Mouse (Mus musculus): ENCODE data around the gene Ush1g.
A peak's percentile ranks its signal among the peaks of the same experiment; 100 is the strongest.

Ush1g gene

GRCm38 (mm10) chr11:115334531-115334930 is 12.7 kb upstream of the Ush1g start, which contains the start of gene Otop3:
Otop3 (plus strand) TSS chr11:115334731.
- no peak for DNase-seq (ENCODE audit: low spot score in 2 of 2)

DNA sequence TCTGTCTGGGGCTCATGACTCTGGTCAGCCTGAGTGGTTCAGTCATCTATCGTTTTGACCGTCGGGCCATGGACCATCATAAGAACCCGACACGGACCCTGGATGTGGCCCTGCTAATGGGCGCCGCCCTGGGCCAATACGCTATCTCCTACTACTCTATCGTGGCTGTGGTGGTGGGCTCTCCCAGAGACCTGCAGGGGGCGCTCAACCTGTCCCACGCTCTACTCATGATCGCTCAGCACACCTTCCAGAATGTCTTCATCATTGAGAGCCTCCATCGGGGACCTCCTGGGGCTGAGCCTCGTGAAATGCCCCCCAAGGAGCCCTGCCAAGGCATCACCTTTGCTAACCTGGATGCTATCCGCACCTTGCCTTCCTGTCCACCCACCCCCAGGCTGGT is 7.5 kb upstream of the Ush1g start:
- peak in 1 of 2 experiments; percentile 44 for DNase-seq (ENCODE audit: low spot score in 2 of 2)

DNA sequence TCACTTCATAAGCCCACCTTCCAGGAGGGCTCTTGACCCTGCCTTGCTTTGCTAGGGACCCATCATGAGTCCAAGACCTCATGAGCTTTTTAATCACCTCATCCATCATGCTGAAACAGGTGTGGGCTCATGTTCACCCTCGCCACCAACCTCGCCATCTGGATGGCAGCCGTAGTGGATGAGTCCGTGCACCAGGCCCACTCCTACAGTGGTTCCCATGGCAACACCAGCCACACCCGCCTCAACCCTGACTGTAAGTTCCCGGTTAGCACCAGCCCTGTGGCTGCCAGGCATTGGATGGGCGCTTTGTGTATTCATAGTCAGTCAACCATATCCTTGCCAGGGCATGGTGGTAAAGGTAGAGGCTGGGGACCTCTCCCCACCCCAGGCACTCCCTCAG is 4.9 kb upstream of the Ush1g start:
- no peak for DNase-seq (ENCODE audit: low spot score in 2 of 2)

DNA sequence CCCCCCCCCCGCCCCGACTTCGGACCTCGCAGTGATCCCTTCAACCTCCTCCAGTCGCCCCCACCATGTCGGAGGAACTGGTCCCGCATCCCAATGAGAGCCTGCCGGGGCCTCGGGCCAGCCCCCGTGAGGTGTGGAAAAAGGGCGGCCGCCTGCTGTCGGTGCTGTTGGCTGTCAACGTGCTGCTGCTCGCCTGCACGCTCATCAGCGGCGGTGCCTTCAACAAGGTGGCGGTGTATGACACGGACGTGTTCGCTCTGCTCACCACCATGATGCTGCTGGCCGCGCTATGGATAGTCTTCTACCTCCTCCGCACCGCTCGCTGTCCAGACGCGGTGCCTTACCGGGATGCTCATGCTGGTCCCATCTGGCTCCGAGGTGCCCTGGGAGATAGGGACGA is 1.5 kb upstream of the Ush1g start:
- no peak for DNase-seq (ENCODE audit: low spot score in 2 of 2)

- no peak for DNase-seq (ENCODE audit: low spot score in 2 of 2)
These were observed 2.0 kb downstream of the Ush1g start for GRCm38 (mm10) chr11:115319704-115320383.

- DNase-seq (ENCODE audit: low spot score in 2 of 2) = no peak
These were observed 3.4 kb downstream of the Ush1g start for GRCm38 (mm10) chr11:115318245-115319027.

DNA sequence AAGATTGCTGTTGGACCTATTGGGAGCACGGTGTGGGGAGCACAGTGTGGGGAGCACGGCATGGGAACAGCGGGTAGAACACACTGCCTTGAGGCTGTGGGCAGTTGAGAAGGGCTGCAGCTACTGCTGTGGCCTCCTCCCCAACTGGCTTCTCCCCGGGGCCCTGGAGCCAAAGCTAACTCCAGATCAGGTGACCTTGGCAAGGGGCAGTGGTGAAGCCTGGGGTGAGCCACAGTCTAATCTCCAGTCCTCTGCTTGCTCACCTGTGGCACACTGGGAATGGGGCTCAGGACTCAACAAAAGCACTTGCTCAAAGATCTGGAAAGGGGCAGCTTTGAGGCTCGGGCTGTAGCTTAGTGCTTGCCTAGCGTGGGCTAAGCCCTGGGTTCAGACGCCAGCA is 4.6 kb downstream of the Ush1g start:
- DNase-seq (ENCODE audit: low spot score in 2 of 2) = no peak

- DNase-seq (ENCODE audit: low spot score in 2 of 2) = no peak
These were observed 7.6 kb downstream of the Ush1g start for GRCm38 (mm10) chr11:115314249-115314648.

DNA sequence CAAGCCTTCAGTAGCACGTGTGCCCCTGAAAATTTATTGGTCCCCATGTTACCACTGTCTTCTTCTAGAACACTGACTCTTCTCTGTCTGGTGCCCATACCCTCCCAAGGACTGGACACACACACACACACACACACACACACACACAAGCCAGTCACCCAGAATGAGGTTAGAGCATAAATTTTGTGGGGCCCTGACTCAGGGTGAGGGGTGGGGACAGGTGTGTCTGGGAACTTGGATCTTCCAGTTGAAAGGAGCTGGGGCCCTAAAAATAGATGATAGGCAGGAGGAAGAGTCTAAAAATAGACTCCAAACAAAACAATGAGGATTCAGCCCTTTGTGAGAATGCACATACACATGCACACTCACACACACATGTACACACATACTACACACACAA is 13.1 kb downstream of the Ush1g start:
- no peak for DNase-seq (ENCODE audit: low spot score in 2 of 2)

GRCm38 (mm10) chr11:115306863-115307262 is 15.0 kb downstream of the Ush1g start, which contains the start of gene Otop2:
Otop2 (plus strand) TSS chr11:115307163.
- DNase-seq (ENCODE audit: low spot score in 2 of 2) = no peak

DNA sequence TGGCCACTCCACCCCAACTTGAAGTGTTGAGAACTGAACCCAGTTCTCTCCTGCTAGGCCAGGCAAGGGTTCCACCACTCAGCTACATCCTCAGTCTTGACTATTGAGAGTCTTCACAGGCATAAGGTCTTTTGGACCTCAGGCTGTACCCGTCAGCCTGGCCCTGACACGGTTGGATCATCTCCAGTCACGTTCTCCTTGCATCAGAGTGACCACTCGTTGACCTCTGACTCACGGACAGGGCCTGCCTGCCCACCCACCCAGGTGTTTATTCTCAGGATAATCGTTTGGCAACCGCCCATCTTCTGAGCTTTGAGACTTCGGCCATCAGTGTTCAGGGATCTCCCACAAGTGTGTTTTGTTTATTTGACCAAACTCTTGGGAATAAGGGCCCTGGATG is 18.7 kb downstream of the Ush1g start:
- DNase-seq (ENCODE audit: low spot score in 2 of 2) = no peak

DNA sequence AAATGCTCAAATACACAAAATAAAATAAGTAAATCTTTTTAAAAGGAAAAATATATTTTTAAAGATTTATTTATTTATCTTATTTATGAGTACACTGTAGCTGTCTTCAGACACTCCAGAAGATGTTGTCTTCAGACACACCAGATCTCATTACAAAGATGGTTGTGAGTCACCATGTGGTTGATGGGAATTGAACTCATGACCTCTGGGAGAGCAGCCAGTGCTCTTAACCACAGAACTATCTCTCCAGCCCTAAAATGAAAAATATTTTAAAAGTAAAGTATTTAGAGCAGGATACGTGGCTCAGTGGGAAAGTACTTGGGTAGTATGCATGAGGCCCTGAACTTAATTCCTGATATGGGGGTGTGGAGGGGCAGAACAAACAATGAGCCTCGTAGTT is 20.5 kb downstream of the Ush1g start:
- DNase-seq (ENCODE audit: low spot score in 2 of 2) = no peak

- DNase-seq (ENCODE audit: low spot score in 2 of 2) = no peak
These were observed 21.1 kb downstream of the Ush1g start for GRCm38 (mm10) chr11:115300745-115301144.

GRCm38 (mm10) chr11:115298160-115298559 is 23.7 kb downstream of the Ush1g start:
- no peak for DNase-seq (ENCODE audit: low spot score in 2 of 2)

DNA sequence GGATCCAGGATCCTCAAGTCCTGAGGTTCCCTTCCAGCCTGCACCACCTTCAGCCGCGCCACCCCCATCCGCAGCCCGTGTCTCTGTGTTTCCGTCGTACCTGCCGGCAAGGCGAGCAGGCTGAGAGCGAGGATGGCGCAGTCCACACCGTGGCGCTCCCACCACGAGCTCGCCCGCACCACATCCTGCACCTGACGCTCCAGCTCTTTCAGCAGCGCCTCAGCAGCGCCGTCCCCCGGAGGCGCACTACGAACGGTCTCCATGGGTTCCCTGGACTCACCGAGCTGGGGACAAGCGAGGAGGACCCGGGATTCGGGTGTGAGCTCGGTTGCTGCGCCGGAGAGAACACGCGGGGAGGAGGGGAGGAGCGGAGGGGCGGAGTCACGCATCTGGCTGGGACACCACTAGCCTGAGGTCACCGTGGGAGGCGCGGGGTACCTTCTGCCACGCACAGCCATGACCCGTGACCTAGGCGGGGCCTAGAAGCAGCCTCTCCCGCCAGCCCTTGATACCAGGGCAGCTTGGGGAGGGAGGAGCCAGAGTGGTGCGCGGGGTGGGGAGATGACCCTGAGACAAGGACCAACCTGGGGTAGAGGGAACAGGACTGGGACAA is 24.5 kb downstream of the Ush1g start, which contains the start of gene Fads6:
TSS of gene Fads6 (minus strand) at position 450 of the 613 bp plus-strand sequence.
- peak in 1 of 2 experiments; percentile 49 for DNase-seq (ENCODE audit: low spot score in 2 of 2)

DNA sequence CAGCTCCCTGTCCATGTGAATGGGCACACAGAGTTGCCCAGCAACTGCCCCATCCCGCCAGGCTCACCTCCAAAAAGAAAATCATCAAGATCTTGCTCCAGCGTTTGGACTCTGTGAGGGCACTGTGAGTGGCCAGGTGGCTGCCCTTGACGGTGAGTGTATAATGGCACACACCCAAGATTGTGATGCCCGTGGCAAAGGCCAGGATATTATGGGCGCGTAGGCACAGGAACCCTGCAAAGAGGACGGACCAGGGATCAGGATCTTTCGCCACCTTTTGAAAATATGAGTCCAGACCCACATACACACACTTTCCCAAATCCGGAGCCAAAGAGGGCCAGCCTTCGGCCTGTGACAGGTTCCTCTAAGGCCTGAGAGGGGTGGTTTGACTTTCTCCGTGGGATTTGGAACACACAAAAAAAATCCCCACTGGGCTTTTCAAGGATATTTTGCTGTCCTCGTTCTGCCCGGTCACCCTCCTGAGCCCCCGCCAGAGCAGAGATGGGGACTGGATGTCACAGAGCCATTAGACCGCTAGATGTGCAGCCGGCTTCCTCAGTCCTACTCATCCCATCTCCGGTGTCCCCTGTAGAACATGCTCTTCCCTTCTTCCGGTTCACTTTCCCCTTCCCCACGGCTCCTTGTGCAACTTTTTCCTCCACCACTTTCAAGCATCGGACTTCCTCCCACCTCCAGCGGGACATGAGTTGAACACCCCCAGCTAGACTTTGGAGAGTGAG is 25.2 kb downstream of the Ush1g start:
- no peak for DNase-seq (ENCODE audit: low spot score in 2 of 2)

- DNase-seq (ENCODE audit: low spot score in 2 of 2) = no peak
These were observed 25.9 kb downstream of the Ush1g start for GRCm38 (mm10) chr11:115295939-115296338.

- no peak for DNase-seq (ENCODE audit: low spot score in 2 of 2)
These were observed 29.0 kb downstream of the Ush1g start for GRCm38 (mm10) chr11:115292631-115293375.

- DNase-seq (ENCODE audit: low spot score in 2 of 2) = no peak
These were observed 30.3 kb downstream of the Ush1g start for GRCm38 (mm10) chr11:115291503-115291902.

GRCm38 (mm10) chr11:115290919-115291318 is 30.9 kb downstream of the Ush1g start:
- DNase-seq (ENCODE audit: low spot score in 2 of 2) = no peak

GRCm38 (mm10) chr11:115290314-115290713 is 31.5 kb downstream of the Ush1g start:
- DNase-seq (ENCODE audit: low spot score in 2 of 2) = no peak

All from spleen, postnatal 10 days (tissue).